ENCODE assay signal across 8 mouse cellular contexts in the genomic region with DNA sequence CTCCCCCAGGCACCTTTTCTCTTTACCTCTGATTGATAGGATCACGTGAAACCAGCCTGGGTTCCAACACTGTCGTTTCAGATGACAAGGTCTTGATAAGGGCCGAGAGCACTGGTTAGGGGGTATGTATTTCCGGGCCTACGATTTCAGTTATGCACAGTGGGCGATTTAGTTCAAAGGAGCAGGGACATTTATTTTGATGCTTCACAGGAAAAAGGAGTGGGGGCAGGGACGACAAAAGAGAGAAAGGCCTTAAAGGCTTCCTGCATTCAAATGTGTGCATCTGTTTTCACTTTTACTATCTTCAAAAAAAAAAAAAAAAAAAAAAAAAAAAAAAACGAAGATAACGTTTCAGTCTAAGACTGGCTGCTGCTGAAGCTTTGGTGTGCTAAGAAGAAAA.
A peak's percentile ranks its signal among the peaks of the same experiment; 100 is the strongest.
DNase-seq lines count a peak whose midpoint lies in the region; ATAC-seq and TF ChIP-seq lines count a peak whose summit lies in the region.

No protein-coding gene starts in this region.

- ATAC-seq in forebrain, embryonic 11.5 days (replicated peaks; ENCODE audit: low FRiP score): 0 out of 2 replicates have a peak, but pooled peaks have one; percentile 36
- ATAC-seq in forebrain, embryonic 15.5 days (replicated peaks): no peak
- no peak for ATAC-seq in hindbrain, embryonic 15.5 days (ENCODE audit: low FRiP score, low read depth)
- peak; percentile 78 for ATAC-seq in midbrain, embryonic 15.5 days (replicated peaks)
- ATAC-seq in frontal cortex, adult (ENCODE audit: low TSS enrichment): no peak

- no peak overlapping the region for H3K9ac ChIP-seq in forebrain, embryonic 11.5 days (ENCODE audit: low read length)
- no peak overlapping the region for H3K9ac ChIP-seq in forebrain, embryonic 15.5 days (replicated peaks)
- no peak overlapping the region for H3K9ac ChIP-seq in hindbrain, embryonic 15.5 days
- no peak overlapping the region for H3K9ac ChIP-seq in midbrain, embryonic 15.5 days

- no peak overlapping the region for H3K4me3 ChIP-seq in forebrain, embryonic 11.5 days (ENCODE audit: low read depth, low read length)
- H3K4me3 ChIP-seq in forebrain, embryonic 15.5 days: no peak overlapping the region
- no peak overlapping the region for H3K4me3 ChIP-seq in hindbrain, embryonic 15.5 days
- no peak overlapping the region for H3K4me3 ChIP-seq in midbrain, embryonic 15.5 days
- no peak overlapping the region for H3K4me3 ChIP-seq in gastrocnemius, adult 2 months
- H3K4me3 ChIP-seq in cerebellum, adult 2 months (replicated peaks; ENCODE audit: insufficient read depth, low read depth, low read length): no peak overlapping the region

- no peak for TF ChIP-seq POLR2A in cerebellum, adult 2 months (IDR thresholded peaks at IDR 0.05; ENCODE audit: borderline replicate concordance, insufficient read depth, low read length)

- intact Hi-C loops in gastrocnemius, adult 2 months (cut with DNase I): no loop called here

- no peaks in the 10 kb centered on the region for H3K27me3 ChIP-seq in forebrain, embryonic 11.5 days (ENCODE audit: control insufficient read depth, insufficient read depth, low read length)
- H3K27me3 ChIP-seq in forebrain, embryonic 15.5 days: no peaks in the 10 kb centered on the region
- H3K27me3 ChIP-seq in hindbrain, embryonic 15.5 days: no peaks in the 10 kb centered on the region
- H3K27me3 ChIP-seq in midbrain, embryonic 15.5 days (replicated peaks): no peaks in the 10 kb centered on the region
- H3K27me3 ChIP-seq in cerebellum, adult 2 months (ENCODE audit: control insufficient read depth, insufficient read depth, low read length): no peaks in the 10 kb centered on the region

- no peaks in the 10 kb centered on the region for H3K4me1 ChIP-seq in forebrain, embryonic 11.5 days (replicated peaks; ENCODE audit: control insufficient read depth, insufficient read depth, low read length)
- 0 out of 2 replicates have a peak, but pooled peaks cover 2% of the 10 kb centered on the region for H3K4me1 ChIP-seq in forebrain, embryonic 15.5 days
- H3K4me1 ChIP-seq in hindbrain, embryonic 15.5 days (replicated peaks): peaks cover 9% of the 10 kb centered on the region
- H3K4me1 ChIP-seq in midbrain, embryonic 15.5 days: peaks cover 7% of the 10 kb centered on the region; the same call in 1 of the 2 replicates
- no peaks in the 10 kb centered on the region for H3K4me1 ChIP-seq in cerebellum, adult 2 months (ENCODE audit: control insufficient read depth, insufficient read depth, low read length)

- 32% methylated on average over 8 of the region's 9 CpGs for WGBS in forebrain, embryonic 11.5 days
- WGBS in forebrain, embryonic 15.5 days: 32% methylated on average over 9 of the region's 9 CpGs
- 12% methylated on average over 9 of the region's 9 CpGs for WGBS in hindbrain, embryonic 15.5 days
- 19% methylated on average over 9 of the region's 9 CpGs for WGBS in midbrain, embryonic 15.5 days
- WGBS in cerebellum, adult 2 months: 12% methylated on average over 9 of the region's 9 CpGs

- no peak for TF ChIP-seq CTCF in gastrocnemius, adult 2 months (IDR thresholded peaks at IDR 0.05)
- no peak for TF ChIP-seq CTCF in cerebellum, adult 2 months (IDR thresholded peaks at IDR 0.05; ENCODE audit: borderline replicate concordance, insufficient read depth, low read depth, low read length)

- H3K27ac ChIP-seq in forebrain, embryonic 11.5 days (ENCODE audit: low read depth, low read length): no peak overlapping the region
- no peak overlapping the region for H3K27ac ChIP-seq in forebrain, embryonic 15.5 days (replicated peaks)
- H3K27ac ChIP-seq in hindbrain, embryonic 15.5 days (replicated peaks): no peak overlapping the region
- H3K27ac ChIP-seq in midbrain, embryonic 15.5 days: no peak overlapping the region
- H3K27ac ChIP-seq in gastrocnemius, adult 2 months: no peak overlapping the region
- H3K27ac ChIP-seq in cerebellum, adult 2 months (ENCODE audit: insufficient read depth, low read length): no peak overlapping the region

- H3K4me2 ChIP-seq in forebrain, embryonic 11.5 days (ENCODE audit: low read depth, low read length, severe bottlenecking): no peak overlapping the region
- no peak overlapping the region for H3K4me2 ChIP-seq in forebrain, embryonic 15.5 days (replicated peaks)
- H3K4me2 ChIP-seq in hindbrain, embryonic 15.5 days: peak overlapping the region; percentile 30; the same call in 1 of the 2 replicates
- no peak overlapping the region for H3K4me2 ChIP-seq in midbrain, embryonic 15.5 days

- DNase-seq in forebrain, embryonic 11.5 days (ENCODE audit: low spot score): no peak
- DNase-seq in A20 (ENCODE audit: low read depth, low spot score): peak; percentile 37
- no peak for DNase-seq in gastrocnemius, adult 2 months
- no peak for DNase-seq in cerebellum, adult 2 months

- no peaks in the 10 kb centered on the region for H3K36me3 ChIP-seq in forebrain, embryonic 11.5 days (ENCODE audit: control insufficient read depth, insufficient read depth, low read length)
- H3K36me3 ChIP-seq in forebrain, embryonic 15.5 days: no peaks in the 10 kb centered on the region
- H3K36me3 ChIP-seq in hindbrain, embryonic 15.5 days: no peaks in the 10 kb centered on the region
- H3K36me3 ChIP-seq in midbrain, embryonic 15.5 days (replicated peaks): no peaks in the 10 kb centered on the region

- H3K9me3 ChIP-seq in forebrain, embryonic 11.5 days (ENCODE audit: control insufficient read depth, low read length): no peaks in the 10 kb centered on the region
- H3K9me3 ChIP-seq in forebrain, embryonic 15.5 days: no peaks in the 10 kb centered on the region
- H3K9me3 ChIP-seq in hindbrain, embryonic 15.5 days: no peaks in the 10 kb centered on the region
- no peaks in the 10 kb centered on the region for H3K9me3 ChIP-seq in midbrain, embryonic 15.5 days

Comparison
In these comparisons a context has a peak if more than half of its experiments do, and no peak if none do; other contexts are left out.
1. ATAC-seq: peak in forebrain, embryonic 11.5 days (single experiment) and midbrain, embryonic 15.5 days (single experiment); none in forebrain, embryonic 15.5 days (single experiment), hindbrain, embryonic 15.5 days (single experiment) and frontal cortex, adult (single experiment).